Mouse (Mus musculus) lung, adult 2 months (tissue): Measurements from ENCODE around the gene Hectd1. TPM values are rescaled to one million over a fixed set of nuclear protein-coding genes. Genes with fewer than 3 reads are reported as not detected.

Source experiments
- DNase-seq: peaks from one replicate; pipeline ENCODE4 v3.0.0; 2022
- H3K4me1 ChIP-seq: fragments of 200-500 bp; 2 replicates; pipeline ENCODE4 v1.6.1; 2011; ENCODE audit warnings: low read length; ENCODE audit not compliant: control insufficient read depth, insufficient read depth
- H3K4me3 ChIP-seq: fragments of 200-500 bp; replicated peaks from 2 replicates; pipeline ENCODE3; 2011; ENCODE audit warnings: low read depth, mild to moderate bottlenecking, control low read depth, low read length; ENCODE audit errors: extremely low read depth
- CTCF ChIP-seq: fragments of 200-500 bp; IDR thresholded peaks from 2 replicates; pipeline ENCODE4 v1.5.1; 2011; ENCODE audit warnings: mild to moderate bottlenecking, low read length, control low read depth; ENCODE audit not compliant: insufficient read depth
- POLR2A ChIP-seq: fragments of 200-500 bp; IDR thresholded peaks from 2 replicates; pipeline ENCODE4 v1.6.1; 2011; ENCODE audit warnings: low read depth, mild to moderate bottlenecking, control low read depth, low read length, borderline replicate concordance; ENCODE audit errors: extremely low read depth
- WGBS: fragments of 180-500 bp; shearing (Covaris S2); methylation state at CpG from one replicate; pipeline ENCODE4 v1.1.7; 2018; 5-methylcytosine and 5-hydroxymethylcytosine counted together
- polyA plus RNA-seq: library from polyadenylated mRNA; depleted of rRNA; stranded (reverse); fragments of >200 nt; gene quantifications from 2 replicates; pipeline ENCODE4 v1.2.3, GENCODE M21; 2012

Hectd1 gene
- polyA plus RNA-seq, 1 experiment, result 19.9 TPM

- TF ChIP-seq CTCF (no peak), POLR2A (no peak)
- Histone ChIP-seq H3K4me1 (peaks cover 12% of the 10 kb centered on the region), H3K4me3 (no peak overlapping the region)
- WGBS, result 55% methylated on average over 8 of the region's 8 CpGs
- no peak for DNase-seq
These were observed 11.3 kb downstream of the Hectd1 start for GRCm38 (mm10) chr12:51817815-51818613.

GRCm38 (mm10) chr12:51811388-51812140 is 17.8 kb downstream of the Hectd1 start:
- Histone ChIP-seq H3K4me1 (peaks cover 3% of the 10 kb centered on the region), H3K4me3 (no peak overlapping the region)
- DNase-seq, result no peak
- WGBS, result 59% methylated on average over 5 of the region's 5 CpGs
- TF ChIP-seq CTCF (no peak), POLR2A (no peak)

- DNase-seq, result no peak
- TF ChIP-seq CTCF (no peak), POLR2A (no peak)
- Histone ChIP-seq H3K4me3 (no peak overlapping the region), H3K4me1 (peaks cover 3% of the 10 kb centered on the region)
These were observed 18.8 kb downstream of the Hectd1 start for GRCm38 (mm10) chr12:51810564-51810963.

- no peak for DNase-seq
These were observed 44.5 kb downstream of the Hectd1 start for GRCm38 (mm10) chr12:51784842-51785241.

DNA sequence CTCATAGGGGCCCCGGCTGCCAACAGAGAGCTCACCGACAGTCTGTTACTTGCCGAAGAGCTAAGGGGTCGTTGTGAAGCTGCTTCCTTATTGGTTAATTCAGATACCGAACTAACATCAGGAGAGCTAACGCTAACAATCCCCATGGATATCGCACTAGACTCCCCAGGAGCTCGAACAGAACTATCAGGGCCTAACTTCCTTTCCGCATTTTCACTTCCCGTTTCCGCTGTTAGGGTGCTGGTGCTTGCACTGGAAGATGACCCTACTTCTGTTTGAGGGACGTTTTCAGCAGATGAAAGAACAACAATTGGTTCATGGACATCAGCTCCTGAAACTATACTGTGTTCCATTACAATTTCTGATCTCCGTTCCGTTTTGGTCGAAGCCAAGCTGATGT is 60.6 kb downstream of the Hectd1 start:
- no peak for DNase-seq
- H3K4me3 ChIP-seq, result no peak overlapping the region
- H3K4me1 ChIP-seq, result no peaks in the 10 kb centered on the region
- TF ChIP-seq CTCF, result no peak
- TF ChIP-seq POLR2A, result no peak
- WGBS, result 88% methylated on average over 15 of the region's 15 CpGs

More at GRCm38 (mm10) chr12:51784842-51785241, 44.5 kb downstream of the Hectd1 start:
- H3K4me3 ChIP-seq, result no peak overlapping the region
- TF ChIP-seq CTCF (peak; percentile 76), POLR2A (no peak)
- 95% methylated on average over 7 of the region's 7 CpGs for WGBS
- no peaks in the 10 kb centered on the region for H3K4me1 ChIP-seq

DNA sequence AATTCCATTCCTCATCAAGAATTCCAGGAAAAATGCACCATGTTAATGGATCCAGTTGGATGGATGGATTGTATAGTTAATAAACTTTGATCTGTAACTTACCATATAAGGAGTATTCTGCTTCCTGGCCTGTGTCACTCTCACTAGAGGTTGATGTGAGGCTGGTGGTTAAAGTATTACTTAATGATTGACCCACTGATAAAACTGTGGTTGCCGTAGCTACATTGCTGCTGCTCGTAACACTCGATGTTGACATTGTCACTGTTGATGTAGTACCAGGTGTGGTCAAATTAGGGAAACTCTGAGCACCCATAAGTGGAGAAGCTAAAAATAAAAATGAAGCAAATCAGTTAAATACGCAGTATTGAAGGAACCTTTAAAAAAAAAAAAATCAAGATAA is 61.9 kb downstream of the Hectd1 start:
- Histone ChIP-seq H3K4me1 (no peaks in the 10 kb centered on the region), H3K4me3 (no peak overlapping the region)
- TF ChIP-seq CTCF (no peak), POLR2A (no peak)
- 71% methylated on average over 4 of the region's 4 CpGs for WGBS
- no peak for DNase-seq

DNA sequence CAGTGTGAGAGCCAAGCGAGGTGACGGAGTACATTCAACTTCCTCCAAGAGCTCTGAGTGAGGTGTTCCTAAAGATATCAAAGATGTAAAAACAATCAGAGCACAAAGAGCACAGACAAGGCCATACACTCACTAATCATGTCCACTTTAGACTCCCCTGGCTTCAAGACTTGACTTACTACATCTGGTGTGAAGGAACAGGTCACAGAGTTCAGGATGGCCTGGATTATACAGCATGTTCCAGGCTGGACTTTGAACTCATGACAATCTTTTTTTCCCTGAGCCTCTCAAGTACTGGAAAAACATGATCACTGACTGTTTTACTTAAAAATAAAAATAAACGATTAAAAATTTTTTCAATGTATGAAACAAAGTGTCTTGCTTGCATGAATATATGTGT is 70.0 kb downstream of the Hectd1 start:
- TF ChIP-seq POLR2A, result no peak
- TF ChIP-seq CTCF, result no peak
- Histone ChIP-seq H3K4me1 (no peaks in the 10 kb centered on the region), H3K4me3 (no peak overlapping the region)
- WGBS, result 90% methylated on average over 3 of the region's 3 CpGs
- no peak for DNase-seq

- no peak for TF ChIP-seq CTCF
- no peak for TF ChIP-seq POLR2A
- DNase-seq, result no peak
- no peaks in the 10 kb centered on the region for H3K4me1 ChIP-seq
- no peak overlapping the region for H3K4me3 ChIP-seq
These were observed 72.8 kb downstream of the Hectd1 start for GRCm38 (mm10) chr12:51756599-51756961.

GRCm38 (mm10) chr12:51755938-51756598 is 73.3 kb downstream of the Hectd1 start:
- 92% methylated on average over 12 of the region's 12 CpGs for WGBS

More at GRCm38 (mm10) chr12:51755938-51756598, 73.3 kb downstream of the Hectd1 start:
- no peak for DNase-seq
- no peak overlapping the region for H3K4me3 ChIP-seq
- TF ChIP-seq POLR2A (no peak), CTCF (no peak)
- no peaks in the 10 kb centered on the region for H3K4me1 ChIP-seq
